8 mouse cellular contexts compared by ENCODE assay signal in the genomic region with DNA sequence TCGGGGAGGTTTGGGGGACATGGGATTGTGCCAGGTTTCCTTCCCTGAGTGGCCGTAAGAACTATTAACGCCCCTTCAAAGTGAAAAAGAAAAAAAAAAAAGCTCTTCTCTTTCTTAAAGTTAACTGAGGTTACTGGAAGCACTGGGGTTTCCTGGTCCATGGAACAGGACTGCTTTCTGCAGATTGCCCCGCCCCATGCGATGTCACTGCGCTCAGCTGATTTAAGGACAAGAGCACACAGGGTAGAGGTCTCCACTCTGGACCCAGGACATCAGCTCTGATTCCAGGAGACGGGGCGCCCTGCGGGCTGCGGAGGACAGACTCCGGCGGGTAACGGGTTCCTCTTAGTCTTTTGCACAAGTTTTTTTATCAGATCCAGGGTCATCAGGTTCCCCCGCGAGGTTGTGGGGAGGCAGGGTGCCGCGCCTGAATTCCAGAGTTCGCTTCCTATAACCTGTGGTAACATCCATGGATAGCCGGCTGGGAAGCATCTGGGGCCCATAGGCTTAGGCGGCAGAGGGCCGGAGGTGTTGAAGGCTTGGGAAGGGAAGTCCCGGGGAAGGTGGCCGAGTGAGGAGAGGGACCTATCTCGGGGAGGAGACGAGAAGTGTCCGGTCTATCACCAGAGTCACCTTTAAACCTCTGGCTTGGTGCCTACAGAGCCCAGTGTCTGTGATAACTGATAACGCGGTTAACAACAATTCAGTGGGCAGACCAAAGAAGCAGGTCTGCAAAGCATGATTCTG. TPM values are rescaled to one million over a fixed set of nuclear protein-coding genes. Genes with fewer than 3 reads are reported as not detected.
DNase-seq lines count a peak whose midpoint lies in the region; ATAC-seq and TF ChIP-seq lines count a peak whose summit lies in the region.

No protein-coding gene starts in this region.

- 0 out of 2 replicates have a peak, but pooled peaks cover 3% of the 10 kb centered on the region for H3K4me1 ChIP-seq in intestine, embryonic 16.5 days (ENCODE audit: control insufficient read depth, insufficient read depth, low read length)
- peaks cover 7% of the 10 kb centered on the region; the same call in 1 of the 2 replicates for H3K4me1 ChIP-seq in olfactory bulb, adult 2 months (ENCODE audit: control insufficient read depth, insufficient read depth, low read length)

- H3K4me3 ChIP-seq in intestine, embryonic 16.5 days (ENCODE audit: low read length): peak overlapping the region; percentile 32
- peak overlapping the region; percentile 26 for H3K4me3 ChIP-seq in olfactory bulb, adult 2 months (ENCODE audit: insufficient read depth, low read depth, low read length)

- peaks cover 28% of the 10 kb centered on the region for H3K27me3 ChIP-seq in intestine, embryonic 16.5 days (replicated peaks; ENCODE audit: control insufficient read depth, insufficient read depth, low read length)

- no peak for TF ChIP-seq CTCF in olfactory bulb, adult 2 months (IDR thresholded peaks at IDR 0.05; ENCODE audit: insufficient read depth, low read depth, low read length)

- peak overlapping the region; percentile 31; the same call in 1 of the 2 replicates for H3K4me2 ChIP-seq in intestine, embryonic 16.5 days (ENCODE audit: low read depth, low read length)

- TF ChIP-seq POLR2A in olfactory bulb, adult 2 months (IDR thresholded peaks at IDR 0.05; ENCODE audit: insufficient read depth, low read depth, low read length): no peak

- no peak overlapping the region for H3K9ac ChIP-seq in intestine, embryonic 16.5 days (ENCODE audit: low read depth, low read length)

- H3K36me3 ChIP-seq in intestine, embryonic 16.5 days (ENCODE audit: control insufficient read depth, insufficient read depth, low read length): no peaks in the 10 kb centered on the region

- H3K9me3 ChIP-seq in intestine, embryonic 16.5 days (ENCODE audit: control insufficient read depth, low read length): no peaks in the 10 kb centered on the region

- WGBS in intestine, embryonic 16.5 days: 7% methylated on average over 28 of the region's 28 CpGs
- WGBS in olfactory bulb, adult 2 months: 18% methylated on average over 28 of the region's 28 CpGs

- peak; percentile 38 for DNase-seq in urinary bladder, adult 2 months (ENCODE audit: low spot score)
- no peak for DNase-seq in urinary bladder, postnatal 10 days (ENCODE audit: low spot score)
- peak; percentile 76 to 79 for DNase-seq in lung, adult 18-20 months
- no peak for DNase-seq in left cerebral cortex, adult 11 months (ENCODE audit: low spot score)
- DNase-seq in right cerebral cortex, adult 18-20 months: no peak

- H3K27ac ChIP-seq in intestine, embryonic 16.5 days (ENCODE audit: low read length): no peak overlapping the region
- H3K27ac ChIP-seq in olfactory bulb, adult 2 months (ENCODE audit: insufficient read depth, low read depth, low read length): peak overlapping the region; percentile 42; the same call in 1 of the 2 replicates

- peak; percentile 43 for ATAC-seq in granulocyte monocyte progenitor cell, adult 5-6 weeks (replicated peaks; ENCODE audit: poor library complexity, severe bottlenecking)
- ATAC-seq in intestine, embryonic 16.5 days: no peak

RNA-seq across cellular contexts. Expression of a gene that starts 0.9 kb away (rescaled TPM):
- 19.1 and 23.0 TPM in 2 replicates for polyA plus RNA-seq in urinary bladder, adult 2 months (2012; rRNA removed)
- total RNA-seq in granulocyte monocyte progenitor cell, adult 5-6 weeks (2014; fragmentation: Nextera tagmentation): 1.7 TPM in 1 of 2 replicates, not detected in the other
- total RNA-seq in granulocyte monocyte progenitor cell, adult 5-6 weeks (2017): 0.82 and 3.3 TPM in 2 replicates
- 1.5 and 1.8 TPM in 2 replicates for polyA plus RNA-seq in intestine, embryonic 16.5 days (2015; fragmentation: Nextera tagmentation; extraction: Ambion mirVana)
- not detected in 2 replicates for polyA plus RNA-seq in olfactory bulb, adult 2 months (2012; ENCODE audit: insufficient read depth, insufficient read length, low replicate concordance, missing spikeins)

RNA-seq across cellular contexts. Expression of a gene that starts 39.6 kb away (rescaled TPM):
- 2.2 TPM in 2 replicates for polyA plus RNA-seq in urinary bladder, adult 2 months (2012; rRNA removed)
- 30.6 and 48.4 TPM in 2 replicates for total RNA-seq in granulocyte monocyte progenitor cell, adult 5-6 weeks (2014; fragmentation: Nextera tagmentation)
- total RNA-seq in granulocyte monocyte progenitor cell, adult 5-6 weeks (2017): 44.6 and 48.6 TPM in 2 replicates
- 12.2 and 14.1 TPM in 2 replicates for polyA plus RNA-seq in intestine, embryonic 16.5 days (2015; fragmentation: Nextera tagmentation; extraction: Ambion mirVana)
- not detected in 2 replicates for polyA plus RNA-seq in olfactory bulb, adult 2 months (2012; ENCODE audit: insufficient read depth, insufficient read length, low replicate concordance, missing spikeins)

RNA-seq across cellular contexts. Expression of a gene that starts 41.7 kb away (rescaled TPM):
- polyA plus RNA-seq in urinary bladder, adult 2 months (2012; rRNA removed): 4.4 and 6.7 TPM in 2 replicates
- total RNA-seq in granulocyte monocyte progenitor cell, adult 5-6 weeks (2014; fragmentation: Nextera tagmentation): not detected in 2 replicates
- not detected in 2 replicates for total RNA-seq in granulocyte monocyte progenitor cell, adult 5-6 weeks (2017)
- polyA plus RNA-seq in intestine, embryonic 16.5 days (2015; fragmentation: Nextera tagmentation; extraction: Ambion mirVana): 2.3 and 2.6 TPM in 2 replicates
- polyA plus RNA-seq in olfactory bulb, adult 2 months (2012; ENCODE audit: insufficient read depth, insufficient read length, low replicate concordance, missing spikeins): not detected in 2 replicates

RNA-seq across cellular contexts. Expression of a gene that starts 43.8 kb away (rescaled TPM):
- 26.2 and 33.7 TPM in 2 replicates for polyA plus RNA-seq in urinary bladder, adult 2 months (2012; rRNA removed)
- 36.8 and 41.7 TPM in 2 replicates for total RNA-seq in granulocyte monocyte progenitor cell, adult 5-6 weeks (2014; fragmentation: Nextera tagmentation)
- 23.0 and 24.5 TPM in 2 replicates for total RNA-seq in granulocyte monocyte progenitor cell, adult 5-6 weeks (2017)
- 25.8 and 31.2 TPM in 2 replicates for polyA plus RNA-seq in intestine, embryonic 16.5 days (2015; fragmentation: Nextera tagmentation; extraction: Ambion mirVana)
- polyA plus RNA-seq in olfactory bulb, adult 2 months (2012; ENCODE audit: insufficient read depth, insufficient read length, low replicate concordance, missing spikeins): not detected in 2 replicates

Comparison
In these comparisons a context has a peak if more than half of its experiments do, and no peak if none do; other contexts are left out.
1. DNase-seq: peak in urinary bladder, adult 2 months (single experiment) and lung, adult 18-20 months (2 of 2); none in urinary bladder, postnatal 10 days (single experiment), left cerebral cortex, adult 11 months (single experiment) and right cerebral cortex, adult 18-20 months (single experiment).